Mouse (Mus musculus): ENCODE data around the gene Zdhhc6. TPM values are rescaled to one million over a fixed set of nuclear protein-coding genes. Genes with fewer than 3 reads are reported as not detected.
A peak's percentile ranks its signal among the peaks of the same experiment; 100 is the strongest.

Zdhhc6 gene
- polyA plus RNA-seq, 1 experiment from 2014 or later: 72.1 TPM

DNA sequence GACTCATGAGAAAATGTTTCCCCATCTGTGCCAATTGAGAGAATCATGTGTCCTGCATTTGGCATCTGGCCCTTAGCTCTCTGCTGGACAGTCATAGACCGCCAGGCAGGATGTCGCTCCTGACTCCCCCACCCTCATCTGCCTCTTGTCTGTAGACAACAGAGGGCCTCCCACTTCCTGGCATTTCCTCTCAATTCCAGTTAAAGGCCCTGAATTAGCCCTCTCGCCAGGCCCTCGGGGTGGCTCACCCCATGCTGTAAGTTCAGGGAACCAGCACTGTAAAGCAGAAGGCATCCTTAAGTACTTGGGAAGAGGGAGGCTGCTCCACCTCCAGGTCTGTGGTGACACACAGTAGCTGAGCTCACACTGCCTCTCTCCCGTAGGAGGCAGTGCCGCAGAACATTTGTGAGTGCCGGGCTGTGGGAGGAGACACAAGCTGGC, 71.0 kb downstream of the Zdhhc6 start:
- Histone ChIP-seq H3K4me1 (replicated peaks) (peaks cover 16% of the 10 kb centered on the region), H3K36me3 (no peaks in the 10 kb centered on the region), H3K9ac (no peak overlapping the region), H3K4me2 (peak overlapping the region; percentile 6; the same call in 1 of the 2 replicates), H3K27ac (ENCODE audit: poor library complexity, severe bottlenecking) (peak overlapping the region; percentile 53), H3K9me3 (replicated peaks) (no peaks in the 10 kb centered on the region), H3K4me3 (no peak overlapping the region), H3K27me3 (replicated peaks) (0 out of 2 replicates have a peak, but pooled peaks cover 4% of the 10 kb centered on the region)
- ATAC-seq (ENCODE audit: insufficient number of reproducible peaks, low FRiP score): peak; percentile 91
- WGBS: 10% methylated on average over 7 of the region's 7 CpGs

DNA sequence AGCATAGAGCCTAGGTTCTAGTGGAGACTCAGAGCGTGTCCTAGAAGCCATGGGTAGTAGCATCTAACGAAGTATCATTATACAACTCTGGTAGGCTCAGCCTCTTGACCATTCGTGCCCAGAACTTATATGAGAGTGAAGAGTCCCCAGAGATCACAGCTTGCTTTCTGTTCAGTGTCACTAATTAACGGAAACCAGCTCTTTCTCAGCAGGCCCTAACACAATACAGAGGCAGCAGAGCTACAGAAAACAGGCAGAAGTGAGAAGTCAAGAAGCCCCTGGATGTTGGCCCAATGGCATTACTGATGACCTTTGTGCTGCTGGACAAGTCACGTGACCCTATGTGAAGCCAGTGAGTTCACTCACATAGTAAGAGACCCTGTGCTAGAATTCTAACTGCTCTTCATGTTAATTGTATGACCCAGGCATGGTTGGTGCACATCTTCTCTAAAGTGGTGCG, 74.6 kb downstream of the Zdhhc6 start, which contains the start of gene Gucy2g:
Gene Gucy2g, minus strand, starts transcription at position 51 of the 460 bp plus-strand sequence.
- ATAC-seq (ENCODE audit: insufficient number of reproducible peaks, low FRiP score): no peak
- H3K36me3 ChIP-seq: no peaks in the 10 kb centered on the region
- 75% methylated on average over 6 of the region's 6 CpGs for WGBS

DNA sequence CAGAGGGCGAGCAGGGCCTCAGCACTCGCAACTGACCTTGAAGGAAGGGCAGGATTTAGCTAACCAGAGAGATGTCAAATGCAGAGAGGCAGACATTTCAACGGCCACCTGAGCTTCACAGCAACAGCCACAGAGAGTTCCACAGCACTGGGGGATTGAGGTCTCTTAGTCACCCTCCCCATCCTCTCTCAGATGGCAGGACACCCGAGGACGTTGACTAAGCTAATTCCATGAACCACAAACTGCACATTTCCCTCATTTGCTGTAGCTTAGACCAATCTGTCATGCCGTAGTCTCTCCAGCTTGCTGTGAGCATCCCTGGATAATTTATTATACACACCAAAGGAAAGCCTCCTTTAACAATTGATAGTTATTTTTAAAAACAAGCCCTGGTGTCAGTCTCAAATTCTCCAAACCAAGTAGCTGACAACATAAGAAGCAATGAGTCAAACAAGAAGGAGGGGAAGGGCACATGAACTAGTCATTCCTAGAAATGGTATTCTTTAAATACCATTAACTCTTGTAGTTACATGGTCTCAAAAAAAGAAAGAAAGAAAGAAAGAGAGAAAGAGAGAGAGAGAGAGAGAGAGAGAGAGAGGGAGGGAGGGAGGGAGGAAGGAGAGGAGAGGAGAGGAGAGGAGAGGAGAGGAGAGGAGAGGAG, 75.9 kb downstream of the Zdhhc6 start:
- Histone ChIP-seq H3K36me3 (no peaks in the 10 kb centered on the region), H3K27me3 (replicated peaks) (no peaks in the 10 kb centered on the region), H3K4me1 (replicated peaks) (peaks cover 8% of the 10 kb centered on the region), H3K27ac (ENCODE audit: poor library complexity, severe bottlenecking) (no peak overlapping the region), H3K9me3 (replicated peaks) (no peaks in the 10 kb centered on the region), H3K4me3 (no peak overlapping the region), H3K4me2 (no peak overlapping the region), H3K9ac (no peak overlapping the region)
- 66% methylated on average over 6 of the region's 6 CpGs for WGBS
- ATAC-seq (ENCODE audit: insufficient number of reproducible peaks, low FRiP score): no peak

More for the DNA sequence above, 74.6 kb downstream of the Zdhhc6 start, which contains the start of gene Gucy2g:
- Histone ChIP-seq H3K4me2 (no peak within 1 kb of the TSS), H3K27me3 (replicated peaks) (no peaks in the 10 kb centered on the region), H3K4me1 (replicated peaks) (peaks cover 16% of the 10 kb centered on the region), H3K27ac (ENCODE audit: poor library complexity, severe bottlenecking) (no peak within 1 kb of the TSS), H3K9me3 (replicated peaks) (no peaks in the 10 kb centered on the region), H3K4me3 (no peak within 1 kb of the TSS), H3K9ac (no peak within 1 kb of the TSS)

DNA sequence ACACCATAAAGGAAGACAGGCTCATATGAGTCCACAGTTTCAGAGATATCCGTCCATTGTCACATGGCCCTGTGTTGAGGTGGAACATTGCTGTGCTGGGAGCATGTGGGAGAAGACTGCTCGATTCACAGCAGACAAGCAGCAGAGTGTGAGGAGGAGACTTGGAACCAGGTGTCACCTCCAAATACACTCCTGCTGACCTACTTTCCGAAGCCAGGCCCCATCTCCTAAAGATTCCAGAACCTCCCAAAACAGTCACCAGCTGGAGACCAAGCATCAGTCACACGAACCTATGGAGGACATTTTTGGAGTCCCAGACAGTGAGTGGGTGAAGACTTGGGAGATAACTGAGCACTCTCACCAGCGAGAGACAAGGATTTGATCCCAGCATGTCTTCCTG, 79.3 kb downstream of the Zdhhc6 start:
- H3K9ac ChIP-seq: no peak overlapping the region
- ATAC-seq (ENCODE audit: insufficient number of reproducible peaks, low FRiP score): no peak
- 78% methylated on average over 5 of the region's 5 CpGs for WGBS
- no peaks in the 10 kb centered on the region for H3K36me3 ChIP-seq
- H3K4me2 ChIP-seq: no peak overlapping the region
- H3K27ac ChIP-seq (ENCODE audit: poor library complexity, severe bottlenecking): no peak overlapping the region
- H3K9me3 ChIP-seq (replicated peaks): no peaks in the 10 kb centered on the region
- no peak overlapping the region for H3K4me3 ChIP-seq
- no peaks in the 10 kb centered on the region for H3K27me3 ChIP-seq (replicated peaks)
- 0 out of 2 replicates have a peak, but pooled peaks cover 3% of the 10 kb centered on the region for H3K4me1 ChIP-seq (replicated peaks)

DNA sequence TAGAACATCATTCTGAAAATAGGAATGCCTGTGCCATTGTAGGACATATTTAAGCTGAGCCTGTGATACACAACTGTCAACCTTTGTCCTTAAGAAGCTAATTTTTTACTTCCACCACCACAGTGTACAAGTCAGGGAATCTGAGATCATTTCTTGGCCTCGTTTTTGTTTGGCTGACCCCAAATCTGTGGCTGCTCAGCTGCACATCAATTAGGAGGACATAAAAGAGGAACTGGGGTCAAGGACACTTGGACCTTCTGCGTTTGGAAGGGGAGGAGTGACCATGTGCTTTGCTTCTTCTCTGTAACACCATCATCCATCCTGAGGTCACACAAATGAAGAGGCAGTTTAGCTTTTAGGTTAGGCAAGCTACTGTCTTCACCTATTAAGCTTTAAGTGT, 79.8 kb downstream of the Zdhhc6 start:
- peaks cover 5% of the 10 kb centered on the region; the same call in 1 of the 2 replicates for H3K4me1 ChIP-seq (replicated peaks)
- H3K4me3 ChIP-seq: no peak overlapping the region
- WGBS: 57% methylated on average over 2 of the region's 2 CpGs
- no peak overlapping the region for H3K9ac ChIP-seq
- ATAC-seq (ENCODE audit: insufficient number of reproducible peaks, low FRiP score): no peak
- no peaks in the 10 kb centered on the region for H3K9me3 ChIP-seq (replicated peaks)
- H3K36me3 ChIP-seq: no peaks in the 10 kb centered on the region
- no peaks in the 10 kb centered on the region for H3K27me3 ChIP-seq (replicated peaks)
- no peak overlapping the region for H3K27ac ChIP-seq (ENCODE audit: poor library complexity, severe bottlenecking)
- no peak overlapping the region for H3K4me2 ChIP-seq

DNA sequence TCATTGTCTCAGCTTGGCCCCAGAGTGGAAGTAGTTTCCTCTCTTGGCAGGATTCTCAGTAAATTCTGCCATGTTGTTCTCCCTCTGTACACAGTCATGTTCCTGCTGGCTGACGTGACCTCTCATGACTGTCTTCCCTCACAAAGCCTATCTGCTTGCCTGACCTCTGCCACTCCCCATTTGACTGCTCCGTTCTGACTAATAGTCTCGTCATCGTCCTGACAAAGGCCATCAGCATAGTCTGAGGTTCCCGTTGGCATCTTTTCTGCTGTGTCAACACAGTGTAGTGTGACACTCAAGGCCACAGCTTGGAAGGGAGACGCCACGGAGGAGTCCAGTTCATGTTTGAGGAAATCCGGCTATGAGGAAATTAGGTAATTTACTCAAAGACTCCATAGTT, 83.7 kb downstream of the Zdhhc6 start:
- Histone ChIP-seq H3K4me1 (replicated peaks) (peaks cover 4% of the 10 kb centered on the region; the same call in 1 of the 2 replicates), H3K9ac (no peak overlapping the region), H3K4me2 (no peak overlapping the region), H3K36me3 (no peaks in the 10 kb centered on the region), H3K4me3 (no peak overlapping the region), H3K27me3 (replicated peaks) (no peaks in the 10 kb centered on the region), H3K9me3 (replicated peaks) (no peaks in the 10 kb centered on the region), H3K27ac (ENCODE audit: poor library complexity, severe bottlenecking) (no peak overlapping the region)
- ATAC-seq (ENCODE audit: insufficient number of reproducible peaks, low FRiP score): 0 out of 2 replicates have a peak, but pooled peaks have one; percentile 25
- 43% methylated on average over 8 of the region's 8 CpGs for WGBS

DNA sequence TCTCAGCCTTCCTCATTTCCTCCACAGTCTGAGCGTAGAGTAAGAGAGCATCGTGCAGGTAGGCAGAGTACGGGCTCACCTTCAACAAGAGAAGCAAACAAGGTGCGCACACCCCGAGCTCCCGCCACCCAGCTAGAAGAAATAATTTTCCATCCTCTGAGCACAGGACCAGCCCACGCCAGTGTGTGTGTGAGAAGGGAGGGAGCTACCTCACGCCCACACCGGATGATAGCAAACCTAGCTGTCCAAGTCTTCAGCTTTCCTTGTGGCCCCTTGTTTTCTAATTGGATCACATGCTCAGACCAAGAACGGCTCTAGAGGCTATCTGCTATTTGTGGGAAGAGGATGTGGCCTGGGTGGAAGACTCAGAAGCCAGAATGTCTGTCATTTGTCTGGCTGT, 84.8 kb downstream of the Zdhhc6 start:
- no peak overlapping the region for H3K4me2 ChIP-seq
- WGBS: 65% methylated on average over 10 of the region's 10 CpGs
- H3K4me1 ChIP-seq (replicated peaks): peaks cover 4% of the 10 kb centered on the region; the same call in 1 of the 2 replicates
- no peak overlapping the region for H3K27ac ChIP-seq (ENCODE audit: poor library complexity, severe bottlenecking)
- H3K4me3 ChIP-seq: no peak overlapping the region
- no peak for ATAC-seq (ENCODE audit: insufficient number of reproducible peaks, low FRiP score)
- H3K27me3 ChIP-seq (replicated peaks): no peaks in the 10 kb centered on the region
- no peaks in the 10 kb centered on the region for H3K9me3 ChIP-seq (replicated peaks)
- H3K9ac ChIP-seq: no peak overlapping the region
- no peaks in the 10 kb centered on the region for H3K36me3 ChIP-seq

DNA sequence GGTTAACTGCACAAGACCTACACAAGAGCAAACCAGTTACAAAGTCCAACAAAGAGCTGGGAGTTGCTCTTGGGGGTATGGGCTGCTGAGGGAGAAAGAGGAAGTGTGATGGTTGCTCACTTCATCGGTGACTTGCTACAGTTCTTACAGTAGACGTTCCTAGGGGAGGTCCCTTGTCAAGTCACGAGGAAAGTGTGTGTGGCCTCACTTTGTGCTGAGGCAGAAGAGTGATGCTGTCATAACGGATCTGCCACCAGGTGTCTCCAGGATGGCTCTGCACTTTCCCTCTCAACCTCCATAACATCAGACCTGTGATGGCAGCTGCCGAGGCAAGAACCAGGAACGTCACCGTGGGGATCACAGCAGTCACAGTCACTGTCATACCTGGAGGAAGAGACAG, 88.7 kb downstream of the Zdhhc6 start:
- no peak for ATAC-seq (ENCODE audit: insufficient number of reproducible peaks, low FRiP score)
- Histone ChIP-seq H3K9me3 (replicated peaks) (no peaks in the 10 kb centered on the region), H3K4me3 (no peak overlapping the region), H3K4me2 (no peak overlapping the region), H3K27ac (ENCODE audit: poor library complexity, severe bottlenecking) (no peak overlapping the region), H3K9ac (no peak overlapping the region), H3K27me3 (replicated peaks) (no peaks in the 10 kb centered on the region), H3K4me1 (replicated peaks) (peaks cover 4% of the 10 kb centered on the region; the same call in 1 of the 2 replicates), H3K36me3 (no peaks in the 10 kb centered on the region)
- WGBS: 74% methylated on average over 7 of the region's 7 CpGs

DNA sequence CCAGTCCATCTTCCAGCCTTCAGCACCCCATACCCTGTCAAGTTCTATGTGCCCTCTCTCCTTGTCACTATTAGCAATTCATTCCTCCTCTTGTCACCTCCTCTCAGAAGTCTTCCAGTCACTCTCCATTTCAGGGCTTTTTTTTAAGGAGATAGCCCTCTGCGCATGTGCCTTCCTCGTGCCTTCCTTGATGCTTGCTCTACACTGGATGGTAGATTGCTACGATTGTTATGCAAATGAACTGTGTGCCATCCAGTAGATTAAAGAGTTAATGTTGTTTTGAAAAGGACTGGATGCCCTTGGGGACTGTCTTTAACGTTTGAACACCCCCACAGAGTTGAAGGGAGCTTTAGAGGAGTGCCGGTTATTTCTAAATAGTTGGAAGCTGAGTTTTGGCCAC, 89.2 kb downstream of the Zdhhc6 start:
- Histone ChIP-seq H3K4me2 (no peak overlapping the region), H3K9me3 (replicated peaks) (no peaks in the 10 kb centered on the region), H3K27ac (ENCODE audit: poor library complexity, severe bottlenecking) (no peak overlapping the region), H3K36me3 (no peaks in the 10 kb centered on the region), H3K4me3 (no peak overlapping the region), H3K4me1 (replicated peaks) (peaks cover 4% of the 10 kb centered on the region; the same call in 1 of the 2 replicates), H3K27me3 (replicated peaks) (no peaks in the 10 kb centered on the region), H3K9ac (no peak overlapping the region)
- WGBS: 68% methylated on average over 5 of the region's 5 CpGs
- no peak for ATAC-seq (ENCODE audit: insufficient number of reproducible peaks, low FRiP score)

DNA sequence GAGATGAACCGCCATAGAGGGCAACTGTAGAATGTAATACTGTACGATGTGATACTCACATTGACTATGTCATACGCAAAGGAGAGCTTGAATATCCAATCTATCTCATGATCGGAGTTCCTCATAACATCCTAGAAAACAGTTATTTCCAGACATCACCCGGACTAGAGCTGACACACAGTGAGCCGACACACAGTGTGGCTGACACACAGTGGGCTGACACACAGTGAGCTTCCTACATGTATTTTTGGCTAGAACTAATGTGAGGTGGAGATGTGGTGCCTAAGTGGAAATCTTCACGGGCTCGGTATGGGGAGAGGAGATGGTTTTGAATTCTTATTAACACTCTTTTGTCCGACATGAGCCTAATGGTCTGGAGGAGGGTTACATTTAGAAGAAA, 93.6 kb downstream of the Zdhhc6 start:
- ATAC-seq (ENCODE audit: insufficient number of reproducible peaks, low FRiP score): no peak
- no peak overlapping the region for H3K27ac ChIP-seq (ENCODE audit: poor library complexity, severe bottlenecking)
- H3K36me3 ChIP-seq: no peaks in the 10 kb centered on the region
- no peaks in the 10 kb centered on the region for H3K27me3 ChIP-seq (replicated peaks)
- H3K9ac ChIP-seq: no peak overlapping the region
- peaks cover 16% of the 10 kb centered on the region for H3K4me1 ChIP-seq (replicated peaks)
- no peak overlapping the region for H3K4me3 ChIP-seq
- whole genome bisulfite sequencing: 86% methylated on average over 9 of the region's 9 CpGs
- H3K9me3 ChIP-seq (replicated peaks): no peaks in the 10 kb centered on the region
- no peak overlapping the region for H3K4me2 ChIP-seq

Data from heart, embryonic 12.5 days (tissue).